Mouse (Mus musculus): Measurements from ENCODE around the gene Dcxr. TPM values are rescaled to one million over a fixed set of nuclear protein-coding genes. Genes with fewer than 3 reads are reported as not detected.
"Not testable (repeated sequence)": the region's sequence is repeated elsewhere in the genome, so short reads cannot be mapped to it uniquely, and the experiment has no call there.

Gene Dcxr
- polyA plus RNA-seq, 1 experiment from 2014 or later: 10.6 TPM

DNA sequence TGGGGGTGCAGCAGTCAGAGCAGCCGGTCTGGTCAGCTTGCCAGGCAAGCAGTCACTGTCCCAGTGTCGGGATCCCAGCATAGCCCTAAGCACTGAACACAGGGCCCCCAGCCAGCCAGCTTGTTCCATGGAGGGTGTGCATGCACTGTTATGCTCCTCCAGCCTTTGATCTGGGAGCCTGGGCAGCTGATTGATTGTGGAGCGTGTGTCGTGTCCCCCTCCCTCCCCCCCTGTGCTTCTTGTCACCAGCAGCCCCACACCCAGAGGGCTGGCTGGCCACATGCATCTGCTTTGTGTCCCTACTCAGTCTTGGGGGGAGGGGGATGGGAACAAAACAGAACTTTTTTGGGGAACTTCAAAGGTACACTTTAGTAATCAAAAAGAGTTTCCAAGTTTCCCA, 31.9 kb downstream of the Dcxr start:
- Histone ChIP-seq H3K27ac (peak overlapping the region; percentile 84), H3K4me1 (peaks cover 49% of the 10 kb centered on the region), H3K27me3 (ENCODE audit: insufficient read depth, poor library complexity, severe bottlenecking) (no peaks in the 10 kb centered on the region), H3K4me3 (no peak overlapping the region; the same call in 1 of the 2 replicates), H3K36me3 (peaks cover 62% of the 10 kb centered on the region), H3K9me3 (no peaks in the 10 kb centered on the region)
- 13% methylated on average over 4 of the region's 4 CpGs for WGBS
- DNase-seq (ENCODE audit: low spot score): peak; percentile 84

DNA sequence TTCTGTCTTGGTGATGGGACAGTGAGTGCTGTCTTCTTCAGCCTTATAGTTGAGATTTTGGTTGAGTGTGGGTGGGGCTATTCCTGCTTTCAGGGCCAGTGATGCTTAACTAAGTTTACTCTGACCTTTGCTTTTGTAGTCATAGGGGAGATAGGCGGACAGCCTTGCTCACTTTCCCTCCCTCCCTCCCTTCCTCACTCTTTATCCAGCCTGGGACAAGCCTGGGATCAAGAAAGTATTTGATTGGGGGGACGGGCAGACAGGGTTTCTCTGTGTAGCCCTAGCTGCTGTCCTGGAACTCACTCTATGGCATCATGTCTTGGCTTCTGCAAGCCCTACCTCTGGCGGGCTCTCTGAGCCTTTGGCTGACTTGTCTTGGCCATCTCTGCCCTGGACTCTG, 33.6 kb downstream of the Dcxr start:
- Histone ChIP-seq H3K9me3 (no peaks in the 10 kb centered on the region), H3K27me3 (ENCODE audit: insufficient read depth, poor library complexity, severe bottlenecking) (no peaks in the 10 kb centered on the region), H3K27ac (no peak overlapping the region), H3K4me3 (no peak overlapping the region), H3K4me1 (peaks cover 40% of the 10 kb centered on the region), H3K36me3 (peaks cover 65% of the 10 kb centered on the region)
- WGBS: 71% methylated on average over 3 of the region's 3 CpGs
- no peak for DNase-seq (ENCODE audit: low spot score)

DNA sequence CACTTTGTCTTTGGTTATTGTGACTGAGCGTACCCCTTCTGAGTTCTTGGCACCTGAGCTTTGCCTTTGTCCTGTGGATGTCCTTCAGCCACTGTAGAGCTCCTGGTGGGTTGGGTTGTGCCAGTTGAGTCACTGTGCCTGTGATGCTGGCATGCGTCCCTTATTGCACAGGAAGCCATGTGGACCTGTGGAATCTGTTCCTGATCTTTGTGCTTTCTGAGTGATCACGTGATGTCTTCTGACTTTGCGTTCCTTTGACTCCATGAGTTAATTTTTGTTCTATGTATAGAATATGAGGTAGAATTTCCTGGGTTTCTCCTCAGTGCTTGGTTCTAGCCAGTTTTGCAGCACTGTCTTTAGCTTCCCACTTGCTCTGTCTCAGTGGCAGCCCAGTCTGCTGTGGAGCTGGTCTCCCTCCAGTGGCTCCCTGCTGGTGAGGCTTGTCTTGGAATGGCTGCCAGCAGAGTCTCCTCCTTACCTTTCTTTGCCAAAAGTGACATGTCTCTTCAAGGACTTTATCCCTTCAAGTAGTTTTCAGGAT, 34.5 kb downstream of the Dcxr start:
- peaks cover 74% of the 10 kb centered on the region for H3K36me3 ChIP-seq
- H3K9me3 ChIP-seq: no peaks in the 10 kb centered on the region
- no peak for DNase-seq (ENCODE audit: low spot score)
- peaks cover 30% of the 10 kb centered on the region for H3K4me1 ChIP-seq
- WGBS: 88% methylated on average over 4 of the region's 4 CpGs
- no peak overlapping the region for H3K4me3 ChIP-seq
- no peaks in the 10 kb centered on the region for H3K27me3 ChIP-seq (ENCODE audit: insufficient read depth, poor library complexity, severe bottlenecking)
- no peak overlapping the region for H3K27ac ChIP-seq

DNA sequence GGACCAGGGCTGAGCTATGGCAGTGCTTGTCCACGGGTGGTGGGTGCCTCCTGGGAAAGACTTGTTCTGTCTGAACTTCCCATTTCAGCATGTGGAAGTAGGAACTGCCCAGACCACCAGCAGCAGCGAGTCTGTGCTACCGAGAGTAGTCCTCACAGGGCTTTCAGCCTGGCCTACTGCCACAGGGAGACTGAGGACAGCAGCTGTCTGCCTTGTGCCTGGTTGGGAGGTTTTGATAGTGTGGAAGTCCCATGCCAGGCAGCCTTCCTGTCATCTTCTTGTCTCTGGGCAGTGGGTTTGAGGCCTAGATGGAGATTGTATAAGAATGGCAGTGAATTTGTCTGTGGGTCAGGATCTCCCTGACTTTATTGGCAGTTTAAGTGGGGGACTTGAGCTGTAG, 37.7 kb downstream of the Dcxr start:
- Histone ChIP-seq H3K9me3 (no peaks in the 10 kb centered on the region), H3K4me3 (no peak overlapping the region), H3K27ac (no peak overlapping the region), H3K4me1 (peaks cover 9% of the 10 kb centered on the region), H3K36me3 (peaks cover 81% of the 10 kb centered on the region), H3K27me3 (ENCODE audit: insufficient read depth, poor library complexity, severe bottlenecking) (no peaks in the 10 kb centered on the region)
- DNase-seq (ENCODE audit: low spot score): no peak
- 86% methylated on average over 3 of the region's 3 CpGs for WGBS

DNA sequence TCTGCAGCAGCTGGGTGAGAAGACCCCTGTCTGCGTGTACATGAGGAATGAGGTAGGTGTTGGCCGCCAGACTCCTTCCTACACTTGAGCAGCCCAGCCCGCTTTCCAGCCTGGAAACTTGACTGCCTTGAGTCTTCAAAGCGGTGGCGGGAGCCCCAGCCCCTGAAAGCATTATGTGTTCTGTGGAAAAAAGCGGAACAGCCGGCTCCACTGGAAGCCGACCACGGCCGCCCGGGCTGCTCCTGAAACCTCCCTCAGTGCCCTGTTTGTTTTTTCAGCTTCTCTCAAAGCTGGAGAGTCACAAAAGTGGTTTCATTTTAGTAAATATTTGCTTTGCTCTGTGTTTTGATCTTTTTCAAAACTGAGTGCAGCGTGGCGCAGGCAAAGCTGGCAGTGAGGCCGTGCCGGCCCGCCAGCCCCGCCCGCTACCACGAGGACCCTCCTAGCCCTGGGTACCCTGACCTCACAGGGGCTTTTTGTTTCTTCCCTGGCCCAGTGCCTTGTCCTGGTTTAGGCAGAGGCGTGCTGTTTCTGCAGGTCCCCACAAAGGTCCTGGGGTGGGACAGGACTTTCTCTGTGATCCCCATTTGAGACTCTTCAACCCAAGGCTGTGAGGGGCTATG, 40.3 kb downstream of the Dcxr start:
- no peak overlapping the region for H3K4me3 ChIP-seq
- 91% methylated on average over 20 of the region's 20 CpGs for WGBS
- no peaks in the 10 kb centered on the region for H3K27me3 ChIP-seq (ENCODE audit: insufficient read depth, poor library complexity, severe bottlenecking)
- peaks cover 80% of the 10 kb centered on the region for H3K36me3 ChIP-seq
- DNase-seq (ENCODE audit: low spot score): no peak
- peaks cover 12% of the 10 kb centered on the region; the same call in 1 of the 2 replicates for H3K4me1 ChIP-seq
- H3K9me3 ChIP-seq: no peaks in the 10 kb centered on the region
- H3K27ac ChIP-seq: no peak overlapping the region

DNA sequence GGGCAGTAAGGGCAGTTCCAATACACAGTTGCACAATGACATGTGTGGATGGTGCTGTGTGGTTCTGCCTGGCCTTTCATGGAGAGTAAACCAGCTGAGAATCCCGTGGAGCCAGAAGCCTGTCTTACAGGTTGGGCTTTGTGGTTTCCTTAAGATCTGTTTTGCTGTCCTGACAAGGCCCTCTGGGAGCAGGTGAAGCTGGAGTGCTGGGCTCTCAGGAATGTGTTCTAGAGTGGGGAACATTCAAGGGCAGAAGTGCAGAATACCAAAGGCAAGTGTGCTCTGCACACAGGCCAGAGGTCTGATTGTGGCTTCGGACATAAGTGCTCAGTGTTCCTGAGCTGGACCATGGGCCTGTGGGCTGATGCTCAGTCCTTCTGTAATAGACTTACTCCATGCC, 42.4 kb downstream of the Dcxr start:
- WGBS: 85% methylated on average over 2 of the region's 2 CpGs
- Histone ChIP-seq H3K4me1 (peaks cover 12% of the 10 kb centered on the region; the same call in 1 of the 2 replicates), H3K9me3 (no peaks in the 10 kb centered on the region), H3K36me3 (peaks cover 84% of the 10 kb centered on the region), H3K27me3 (ENCODE audit: insufficient read depth, poor library complexity, severe bottlenecking) (no peaks in the 10 kb centered on the region), H3K27ac (no peak overlapping the region), H3K4me3 (no peak overlapping the region)
- DNase-seq (ENCODE audit: low spot score): no peak

DNA sequence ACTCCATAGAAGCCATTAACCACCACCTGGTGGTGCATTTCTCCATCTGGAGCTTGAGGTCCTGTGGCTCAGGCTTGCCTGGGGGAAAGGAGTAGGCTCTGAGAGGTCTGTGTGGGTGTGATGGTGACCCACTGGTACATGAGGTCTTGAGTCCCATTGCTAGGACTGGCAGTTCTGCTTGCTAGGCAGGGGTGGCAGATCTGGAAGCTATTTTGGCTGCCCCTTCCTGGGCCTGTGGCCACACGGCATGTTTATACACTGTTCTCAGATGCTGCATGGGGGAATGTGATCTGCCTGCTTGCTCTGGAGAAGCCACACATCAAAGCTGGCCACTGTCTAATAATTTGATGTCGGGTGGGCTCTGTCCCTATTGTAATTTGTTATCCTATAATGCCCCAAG, 43.0 kb downstream of the Dcxr start:
- H3K27me3 ChIP-seq (ENCODE audit: insufficient read depth, poor library complexity, severe bottlenecking): no peaks in the 10 kb centered on the region
- H3K27ac ChIP-seq: no peak overlapping the region
- H3K36me3 ChIP-seq: peaks cover 84% of the 10 kb centered on the region
- no peak overlapping the region for H3K4me3 ChIP-seq
- DNase-seq (ENCODE audit: low spot score): no peak
- H3K9me3 ChIP-seq: no peaks in the 10 kb centered on the region
- H3K4me1 ChIP-seq: peaks cover 12% of the 10 kb centered on the region; the same call in 1 of the 2 replicates
- 88% methylated on average over 2 of the region's 2 CpGs for WGBS

DNA sequence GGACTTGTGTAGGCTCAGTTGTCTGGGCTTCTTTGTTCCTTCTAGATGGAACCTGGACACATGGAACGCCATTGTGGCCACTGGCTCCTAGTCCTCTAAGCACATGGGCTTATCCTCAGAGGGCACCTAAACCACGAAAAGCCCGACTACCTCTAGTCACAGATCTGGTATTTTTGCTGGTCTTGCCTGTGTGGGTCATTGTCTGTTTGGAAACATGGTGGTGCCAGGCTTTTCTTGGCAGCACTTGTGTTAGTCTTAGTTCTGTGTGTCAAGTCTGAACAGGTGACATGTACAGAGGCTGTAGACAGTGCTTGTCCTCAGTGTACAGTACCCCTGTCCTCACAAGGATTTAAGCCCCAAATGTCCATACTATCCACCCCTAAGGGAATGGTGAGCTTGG, 43.5 kb downstream of the Dcxr start:
- Histone ChIP-seq H3K4me1 (peaks cover 12% of the 10 kb centered on the region; the same call in 1 of the 2 replicates), H3K36me3 (peaks cover 84% of the 10 kb centered on the region), H3K4me3 (no peak overlapping the region), H3K9me3 (no peaks in the 10 kb centered on the region), H3K27me3 (ENCODE audit: insufficient read depth, poor library complexity, severe bottlenecking) (no peaks in the 10 kb centered on the region), H3K27ac (no peak overlapping the region)
- no peak for DNase-seq (ENCODE audit: low spot score)
- WGBS: 83% methylated on average over 3 of the region's 3 CpGs

DNA sequence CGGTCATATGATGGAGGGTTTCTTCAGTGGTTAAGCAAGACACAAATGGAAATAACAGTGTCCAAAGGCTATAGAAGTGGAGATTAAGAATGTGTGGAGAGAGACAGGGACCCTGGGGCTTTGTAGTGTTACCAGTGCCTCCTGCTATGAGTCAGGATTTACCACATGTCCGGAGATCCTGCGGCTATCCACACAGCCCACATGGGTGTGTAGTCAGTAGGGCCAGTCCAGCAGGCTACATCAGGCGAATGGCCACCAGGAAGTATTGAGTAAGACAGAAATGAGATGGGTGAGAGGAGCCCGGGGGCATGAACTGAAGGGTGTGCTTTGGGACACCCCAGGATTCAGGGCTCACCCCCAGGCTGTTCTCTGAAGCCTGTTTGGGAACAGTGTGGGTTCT, 44.4 kb downstream of the Dcxr start:
- H3K27ac ChIP-seq: no peak overlapping the region

DNA sequence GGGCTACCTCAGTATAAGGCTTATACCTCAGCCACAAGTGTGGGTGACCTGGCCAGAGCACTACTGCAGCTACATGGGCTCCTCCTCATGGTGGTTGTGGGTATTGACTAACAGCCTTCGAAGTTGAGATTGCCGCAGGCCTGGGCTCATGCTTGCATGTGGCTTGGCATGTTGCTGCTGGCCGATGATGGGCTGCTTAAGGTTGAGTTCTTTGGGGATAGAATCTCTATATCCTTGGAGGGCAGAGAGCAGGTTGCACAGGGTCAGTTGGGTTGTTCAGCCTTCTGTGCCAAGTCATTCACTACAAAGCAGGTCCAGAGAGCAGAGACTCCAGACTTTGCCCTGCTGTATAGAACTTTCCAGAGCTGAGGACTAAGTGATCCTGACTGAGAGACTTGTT, 47.2 kb downstream of the Dcxr start:
- H3K9me3 ChIP-seq: no peaks in the 10 kb centered on the region
- DNase-seq (ENCODE audit: low spot score): no peak
- H3K36me3 ChIP-seq: peaks cover 85% of the 10 kb centered on the region
- no peak overlapping the region for H3K4me3 ChIP-seq
- H3K4me1 ChIP-seq: peaks cover 22% of the 10 kb centered on the region; the same call in 1 of the 2 replicates
- 73% methylated on average over 3 of the region's 3 CpGs for WGBS
- no peaks in the 10 kb centered on the region for H3K27me3 ChIP-seq (ENCODE audit: insufficient read depth, poor library complexity, severe bottlenecking)
- no peak overlapping the region for H3K27ac ChIP-seq

More for the DNA sequence above, 44.4 kb downstream of the Dcxr start:
- no peak for DNase-seq (ENCODE audit: low spot score)
- Histone ChIP-seq H3K27me3 (ENCODE audit: insufficient read depth, poor library complexity, severe bottlenecking) (no peaks in the 10 kb centered on the region), H3K36me3 (peaks cover 84% of the 10 kb centered on the region), H3K9me3 (no peaks in the 10 kb centered on the region), H3K4me3 (no peak overlapping the region), H3K4me1 (peaks cover 12% of the 10 kb centered on the region; the same call in 1 of the 2 replicates)
- WGBS: 88% methylated on average over 5 of the region's 5 CpGs

DNA sequence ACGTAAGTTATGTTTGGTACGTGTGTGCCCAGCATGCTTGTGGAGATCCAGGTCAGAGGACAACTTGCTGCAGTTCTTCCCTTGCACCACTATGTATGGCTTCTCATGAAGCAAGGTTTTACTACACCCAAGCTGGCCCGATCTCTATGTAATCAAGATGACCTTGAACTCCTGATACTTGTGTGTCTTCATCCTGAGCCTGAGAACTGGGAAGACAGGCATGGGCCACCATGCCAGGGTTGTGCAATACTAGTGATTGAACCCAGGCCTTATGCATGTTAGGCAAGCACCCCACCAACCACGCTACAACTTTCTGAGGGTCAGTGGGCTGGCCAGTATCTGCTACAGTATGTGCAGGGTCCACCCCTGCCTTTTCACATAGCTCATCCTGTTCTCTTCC, 50.1 kb downstream of the Dcxr start:
- 83% methylated on average over 4 of the region's 4 CpGs for WGBS
- H3K27ac ChIP-seq: no peak overlapping the region
- no peaks in the 10 kb centered on the region for H3K9me3 ChIP-seq

DNA sequence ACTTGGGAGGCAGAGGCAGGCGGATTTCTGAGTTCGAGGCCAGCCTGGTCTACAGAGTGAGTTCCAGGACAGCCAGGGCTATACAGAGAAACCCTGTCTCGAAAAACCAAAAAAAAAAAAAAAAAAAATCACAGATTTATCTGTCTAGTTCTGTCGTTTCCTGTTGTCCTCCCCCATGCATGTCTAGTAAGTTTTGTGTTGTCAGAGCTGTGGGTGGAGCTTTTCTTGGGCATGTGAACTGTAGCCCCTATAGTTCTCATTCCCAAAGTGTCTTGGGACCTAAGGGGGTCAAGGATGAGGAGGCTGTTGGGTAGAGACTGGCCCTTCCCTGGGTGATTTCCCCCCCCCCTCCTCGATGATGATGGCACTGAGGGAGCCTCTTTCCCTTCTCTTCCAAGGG, 51.2 kb downstream of the Dcxr start:
- DNase-seq (ENCODE audit: low spot score); H3K27ac ChIP-seq; H3K9me3 ChIP-seq; H3K4me3 ChIP-seq; H3K27me3 ChIP-seq (ENCODE audit: insufficient read depth, poor library complexity, severe bottlenecking): not testable (repeated sequence)
- 81% methylated on average over 4 of the region's 5 CpGs for WGBS
- H3K36me3 ChIP-seq: peaks cover 56% of the 10 kb centered on the region
- peaks cover 24% of the 10 kb centered on the region for H3K4me1 ChIP-seq

More for the DNA sequence above, 50.1 kb downstream of the Dcxr start:
- no peaks in the 10 kb centered on the region for H3K27me3 ChIP-seq (ENCODE audit: insufficient read depth, poor library complexity, severe bottlenecking)
- H3K4me1 ChIP-seq: peaks cover 24% of the 10 kb centered on the region
- peaks cover 62% of the 10 kb centered on the region for H3K36me3 ChIP-seq
- no peak for DNase-seq (ENCODE audit: low spot score)
- no peak overlapping the region for H3K4me3 ChIP-seq

Measured in heart, embryonic 10.5 days (tissue).